Mouse (Mus musculus): ENCODE results near the gene Pdlim3. TPM values are rescaled to one million over a fixed set of nuclear protein-coding genes. Genes with fewer than 3 reads are reported as not detected.
A peak's percentile ranks its signal among the peaks of the same experiment; 100 is the strongest.

The Pdlim3 gene
- polyA plus RNA-seq, 1 experiment from 2014 or later: 8.3 TPM

- DNase-seq (ENCODE audit: low spot score): no peak
- Histone ChIP-seq H3K9ac (ENCODE audit: low read depth, low read length) (no peak overlapping the region), H3K4me1 (replicated peaks; ENCODE audit: control insufficient read depth, insufficient read depth, low read length) (no peaks in the 10 kb centered on the region), H3K4me2 (no peak overlapping the region), H3K27me3 (replicated peaks; ENCODE audit: control insufficient read depth, insufficient read depth, low read length) (no peaks in the 10 kb centered on the region), H3K4me3 (ENCODE audit: low read depth, low read length) (no peak overlapping the region), H3K36me3 (ENCODE audit: control insufficient read depth, insufficient read depth, low read length) (0 out of 2 replicates have a peak, but pooled peaks cover 2% of the 10 kb centered on the region), H3K27ac (ENCODE audit: low read depth, low read length) (no peak overlapping the region), H3K9me3 (ENCODE audit: control insufficient read depth, low read length) (peaks cover 1% of the 10 kb centered on the region; the same call in 1 of the 2 replicates)
- WGBS: 90% methylated on average over 19 of the region's 20 CpGs
- ATAC-seq (replicated peaks; ENCODE audit: low FRiP score): no peak
These were observed 31.9 kb downstream of the Pdlim3 start for GRCm38 (mm10) chr8:45917040-45917679.

DNA sequence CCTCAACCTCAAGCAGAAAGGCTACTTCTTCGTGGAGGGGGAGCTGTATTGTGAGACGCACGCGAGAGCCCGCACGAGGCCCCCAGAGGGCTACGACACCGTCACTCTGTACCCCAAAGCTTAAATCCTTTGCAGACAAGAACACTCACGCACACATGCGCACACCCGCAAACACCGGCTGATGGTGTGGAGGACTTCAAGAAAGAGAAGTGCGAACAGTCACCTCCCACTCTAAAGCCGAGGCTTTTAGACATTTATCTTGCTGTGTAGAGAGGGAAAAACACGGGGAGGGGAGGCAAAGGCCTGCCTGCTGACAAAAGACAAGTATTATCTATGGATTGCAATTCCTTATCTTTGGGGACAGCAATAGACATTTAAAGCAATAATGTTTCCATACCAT is 33.6 kb downstream of the Pdlim3 start:
- no peaks in the 10 kb centered on the region for H3K4me1 ChIP-seq (replicated peaks; ENCODE audit: control insufficient read depth, insufficient read depth, low read length)
- H3K27ac ChIP-seq (ENCODE audit: low read depth, low read length): no peak overlapping the region
- WGBS: 79% methylated on average over 15 of the region's 15 CpGs
- peaks cover 2% of the 10 kb centered on the region; the same call in 1 of the 2 replicates for H3K9me3 ChIP-seq (ENCODE audit: control insufficient read depth, low read length)
- no peak for ATAC-seq (replicated peaks; ENCODE audit: low FRiP score)
- no peak overlapping the region for H3K4me2 ChIP-seq
- no peaks in the 10 kb centered on the region for H3K27me3 ChIP-seq (replicated peaks; ENCODE audit: control insufficient read depth, insufficient read depth, low read length)
- DNase-seq (ENCODE audit: low spot score): no peak
- 0 out of 2 replicates have a peak, but pooled peaks cover 2% of the 10 kb centered on the region for H3K36me3 ChIP-seq (ENCODE audit: control insufficient read depth, insufficient read depth, low read length)
- no peak overlapping the region for H3K9ac ChIP-seq (ENCODE audit: low read depth, low read length)
- H3K4me3 ChIP-seq (ENCODE audit: low read depth, low read length): no peak overlapping the region

- no peak for ATAC-seq (replicated peaks; ENCODE audit: low FRiP score)
- Histone ChIP-seq H3K27ac (ENCODE audit: low read depth, low read length) (no peak overlapping the region), H3K4me3 (ENCODE audit: low read depth, low read length) (no peak overlapping the region), H3K4me2 (no peak overlapping the region), H3K27me3 (replicated peaks; ENCODE audit: control insufficient read depth, insufficient read depth, low read length) (no peaks in the 10 kb centered on the region), H3K4me1 (replicated peaks; ENCODE audit: control insufficient read depth, insufficient read depth, low read length) (no peaks in the 10 kb centered on the region), H3K9me3 (ENCODE audit: control insufficient read depth, low read length) (peaks cover 2% of the 10 kb centered on the region; the same call in 1 of the 2 replicates), H3K9ac (ENCODE audit: low read depth, low read length) (no peak overlapping the region), H3K36me3 (ENCODE audit: control insufficient read depth, insufficient read depth, low read length) (0 out of 2 replicates have a peak, but pooled peaks cover 2% of the 10 kb centered on the region)
- WGBS: 83% methylated on average over 7 of the region's 7 CpGs
- DNase-seq (ENCODE audit: low spot score): no peak
These were observed 35.1 kb downstream of the Pdlim3 start for GRCm38 (mm10) chr8:45920392-45920791.

GRCm38 (mm10) chr8:45922116-45922515 is 36.9 kb downstream of the Pdlim3 start:
- 95% methylated on average over 7 of the region's 7 CpGs for WGBS
- Histone ChIP-seq H3K9ac (ENCODE audit: low read depth, low read length) (no peak overlapping the region), H3K4me1 (replicated peaks; ENCODE audit: control insufficient read depth, insufficient read depth, low read length) (no peaks in the 10 kb centered on the region), H3K27me3 (replicated peaks; ENCODE audit: control insufficient read depth, insufficient read depth, low read length) (no peaks in the 10 kb centered on the region), H3K36me3 (ENCODE audit: control insufficient read depth, insufficient read depth, low read length) (no peaks in the 10 kb centered on the region), H3K9me3 (ENCODE audit: control insufficient read depth, low read length) (peaks cover 2% of the 10 kb centered on the region; the same call in 1 of the 2 replicates), H3K4me3 (ENCODE audit: low read depth, low read length) (no peak overlapping the region), H3K4me2 (no peak overlapping the region), H3K27ac (ENCODE audit: low read depth, low read length) (no peak overlapping the region)
- DNase-seq (ENCODE audit: low spot score): no peak
- no peak for ATAC-seq (replicated peaks; ENCODE audit: low FRiP score)

DNA sequence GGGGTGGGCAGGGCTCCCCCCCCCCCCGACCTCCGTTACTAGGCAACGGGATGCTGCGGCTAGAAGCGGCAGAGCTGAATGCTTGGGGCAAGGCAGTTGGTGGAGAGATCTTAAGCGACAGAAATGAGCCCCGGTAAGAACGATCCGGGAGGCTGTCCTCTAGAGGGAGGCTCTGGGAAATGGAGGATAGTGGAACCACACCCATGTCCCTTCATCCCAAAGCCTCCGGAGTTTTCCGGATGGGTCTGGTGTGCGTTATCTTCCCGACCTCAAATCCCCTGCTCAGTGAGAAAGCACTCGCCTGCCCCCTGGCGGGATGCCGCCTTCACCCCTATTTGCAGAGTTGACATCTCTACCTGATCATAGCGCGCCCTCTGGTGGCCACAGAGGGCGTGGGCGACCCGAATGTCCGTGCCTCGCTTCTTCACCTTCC is 49.3 kb downstream of the Pdlim3 start, which contains the start of gene Ccdc110:
Gene Ccdc110, plus strand, starts transcription at position 38 of the 433 bp plus-strand sequence.
- Histone ChIP-seq H3K4me3 (ENCODE audit: low read depth, low read length) (no peak within 1 kb of the TSS), H3K4me2 (peak within 1 kb of the TSS; percentile 35), H3K27me3 (replicated peaks; ENCODE audit: control insufficient read depth, insufficient read depth, low read length) (no peaks in the 10 kb centered on the region), H3K4me1 (replicated peaks; ENCODE audit: control insufficient read depth, insufficient read depth, low read length) (no peaks in the 10 kb centered on the region), H3K9me3 (ENCODE audit: control insufficient read depth, low read length) (0 out of 2 replicates have a peak, but pooled peaks cover 6% of the 10 kb centered on the region), H3K27ac (ENCODE audit: low read depth, low read length) (no peak within 1 kb of the TSS), H3K9ac (ENCODE audit: low read depth, low read length) (no peak within 1 kb of the TSS), H3K36me3 (ENCODE audit: control insufficient read depth, insufficient read depth, low read length) (no peaks in the 10 kb centered on the region)
- 9% methylated on average over 23 of the region's 23 CpGs for WGBS
- DNase-seq (ENCODE audit: low spot score) (peak; percentile 90), ATAC-seq (replicated peaks; ENCODE audit: low FRiP score) (peak; percentile 69)

GRCm38 (mm10) chr8:45936986-45937385 is 51.7 kb downstream of the Pdlim3 start:
- Histone ChIP-seq H3K4me3 (ENCODE audit: low read depth, low read length) (no peak overlapping the region), H3K27ac (ENCODE audit: low read depth, low read length) (no peak overlapping the region), H3K27me3 (replicated peaks; ENCODE audit: control insufficient read depth, insufficient read depth, low read length) (no peaks in the 10 kb centered on the region), H3K4me2 (no peak overlapping the region), H3K36me3 (ENCODE audit: control insufficient read depth, insufficient read depth, low read length) (no peaks in the 10 kb centered on the region), H3K9ac (ENCODE audit: low read depth, low read length) (no peak overlapping the region), H3K4me1 (replicated peaks; ENCODE audit: control insufficient read depth, insufficient read depth, low read length) (no peaks in the 10 kb centered on the region), H3K9me3 (ENCODE audit: control insufficient read depth, low read length) (no peaks in the 10 kb centered on the region)
- 85% methylated on average over 9 of the region's 9 CpGs for WGBS
- DNase-seq (ENCODE audit: low spot score) (no peak), ATAC-seq (replicated peaks; ENCODE audit: low FRiP score) (no peak)

DNA sequence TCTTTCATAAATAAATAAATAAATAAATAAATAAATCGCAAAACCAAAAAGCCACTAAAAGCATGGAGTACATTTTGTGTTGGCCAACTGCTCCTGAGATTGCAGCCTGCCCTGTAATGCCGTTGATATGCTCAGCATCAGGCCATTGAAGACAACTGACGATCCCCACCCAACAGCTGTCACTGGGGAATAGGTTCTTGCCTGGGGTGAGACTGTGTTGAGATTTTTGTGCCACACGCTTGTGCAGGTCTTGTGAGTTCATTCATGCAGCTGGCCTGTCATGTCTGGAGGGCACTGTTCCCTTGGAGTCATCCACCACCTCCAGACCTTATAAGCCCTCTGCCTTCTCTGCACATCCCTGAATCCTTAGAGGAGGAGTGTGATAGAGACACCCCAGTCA is 61.0 kb downstream of the Pdlim3 start:
- DNase-seq (ENCODE audit: low spot score) (no peak), ATAC-seq (replicated peaks; ENCODE audit: low FRiP score) (no peak)
- H3K9ac ChIP-seq (ENCODE audit: low read depth, low read length): no peak overlapping the region
- H3K36me3 ChIP-seq (ENCODE audit: control insufficient read depth, insufficient read depth, low read length): no peaks in the 10 kb centered on the region
- no peaks in the 10 kb centered on the region for H3K27me3 ChIP-seq (replicated peaks; ENCODE audit: control insufficient read depth, insufficient read depth, low read length)
- no peak overlapping the region for H3K4me2 ChIP-seq
- WGBS: 85% methylated on average over 4 of the region's 4 CpGs
- no peaks in the 10 kb centered on the region for H3K9me3 ChIP-seq (ENCODE audit: control insufficient read depth, low read length)
- H3K4me3 ChIP-seq (ENCODE audit: low read depth, low read length): no peak overlapping the region
- H3K27ac ChIP-seq (ENCODE audit: low read depth, low read length): no peak overlapping the region
- H3K4me1 ChIP-seq (replicated peaks; ENCODE audit: control insufficient read depth, insufficient read depth, low read length): no peaks in the 10 kb centered on the region

DNA sequence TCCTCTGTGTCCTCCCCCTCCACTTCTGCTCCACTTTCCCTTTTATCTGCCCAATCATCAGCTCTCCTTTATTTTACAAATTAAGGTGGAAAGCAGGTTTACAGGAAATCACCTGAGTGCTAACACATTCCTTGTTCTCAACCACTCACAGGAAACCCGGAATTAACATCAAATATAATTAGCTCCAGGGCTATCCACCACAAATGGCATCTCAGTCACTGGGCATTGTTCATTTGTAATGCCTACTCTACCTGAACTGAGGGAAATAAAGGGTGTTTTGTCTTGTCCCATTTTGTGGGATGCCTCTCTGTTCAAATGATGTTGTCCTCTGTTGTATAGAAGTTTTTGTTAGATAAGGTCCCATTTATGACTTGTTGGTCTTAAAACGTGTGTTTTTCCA is 65.4 kb downstream of the Pdlim3 start:
- no peak for ATAC-seq (replicated peaks; ENCODE audit: low FRiP score)

More for the DNA sequence above, 65.4 kb downstream of the Pdlim3 start:
- Histone ChIP-seq H3K4me3 (ENCODE audit: low read depth, low read length) (no peak overlapping the region), H3K9me3 (ENCODE audit: control insufficient read depth, low read length) (no peaks in the 10 kb centered on the region), H3K27ac (ENCODE audit: low read depth, low read length) (no peak overlapping the region), H3K27me3 (replicated peaks; ENCODE audit: control insufficient read depth, insufficient read depth, low read length) (no peaks in the 10 kb centered on the region), H3K36me3 (ENCODE audit: control insufficient read depth, insufficient read depth, low read length) (no peaks in the 10 kb centered on the region), H3K4me1 (replicated peaks; ENCODE audit: control insufficient read depth, insufficient read depth, low read length) (no peaks in the 10 kb centered on the region), H3K9ac (ENCODE audit: low read depth, low read length) (no peak overlapping the region), H3K4me2 (no peak overlapping the region)
- WGBS: 46% methylated on average over 2 of the region's 2 CpGs
- no peak for DNase-seq (ENCODE audit: low spot score)

Data from liver, embryonic 11.5 days (tissue).